Mouse (Mus musculus): Measurements from ENCODE around the gene Lars2.

- TF ChIP-seq CTCF (IDR thresholded peaks at IDR 0.05; ENCODE audit: low read depth) (no peak), EP300 (IDR thresholded peaks at IDR 0.05; ENCODE audit: low read depth) (no peak)
These were observed 71.5 kb downstream of the Lars2 start for GRCm38 (mm10) chr9:123438223-123438622.

Data from liver, embryonic 14.5 days (tissue).